8 mouse cellular contexts compared by ENCODE assay signal in genomic region chr9:31253311-31253734, GRCm38 (mm10). TPM values are rescaled to one million over a fixed set of nuclear protein-coding genes. Genes with fewer than 3 reads are reported as not detected.
DNase-seq lines count a peak whose midpoint lies in the region; ATAC-seq and TF ChIP-seq lines count a peak whose summit lies in the region.

No protein-coding gene starts in this region.

- no peak overlapping the region for H3K27ac ChIP-seq in midbrain, embryonic 11.5 days (ENCODE audit: low read depth, low read length)
- H3K27ac ChIP-seq in midbrain, embryonic 14.5 days (replicated peaks; ENCODE audit: low read depth, low read length) = no peak overlapping the region
- H3K27ac ChIP-seq in intestine, embryonic 15.5 days = 0 out of 2 replicates have a peak overlapping the region, but pooled peaks have one; percentile 25
- H3K27ac ChIP-seq in lung, embryonic 14.5 days (ENCODE audit: low read depth) = peak overlapping the region; percentile 75

- no peak for ATAC-seq in midbrain, embryonic 11.5 days (ENCODE audit: low FRiP score)
- ATAC-seq in midbrain, embryonic 14.5 days (ENCODE audit: low FRiP score, low TSS enrichment) = no peak
- ATAC-seq in intestine, embryonic 15.5 days = peak; percentile 40
- ATAC-seq in lung, embryonic 14.5 days (ENCODE audit: insufficient read depth) = peak; percentile 76

- no peak overlapping the region for H3K9ac ChIP-seq in midbrain, embryonic 11.5 days (ENCODE audit: low read length)
- H3K9ac ChIP-seq in midbrain, embryonic 14.5 days (replicated peaks; ENCODE audit: low read length) = no peak overlapping the region
- H3K9ac ChIP-seq in intestine, embryonic 15.5 days = 0 out of 2 replicates have a peak overlapping the region, but pooled peaks have one; percentile 3
- H3K9ac ChIP-seq in lung, embryonic 14.5 days = no peak overlapping the region

- H3K27me3 ChIP-seq in midbrain, embryonic 11.5 days (ENCODE audit: control insufficient read depth, insufficient read depth, low read length) = no peaks in the 10 kb centered on the region
- no peaks in the 10 kb centered on the region for H3K27me3 ChIP-seq in midbrain, embryonic 14.5 days (ENCODE audit: control insufficient read depth, insufficient read depth, low read length)
- no peaks in the 10 kb centered on the region for H3K27me3 ChIP-seq in intestine, embryonic 15.5 days (replicated peaks)
- no peaks in the 10 kb centered on the region for H3K27me3 ChIP-seq in lung, embryonic 14.5 days (ENCODE audit: insufficient read depth, low read length)

- H3K36me3 ChIP-seq in midbrain, embryonic 11.5 days (ENCODE audit: control insufficient read depth, insufficient read depth, low read length) = no peaks in the 10 kb centered on the region
- H3K36me3 ChIP-seq in midbrain, embryonic 14.5 days (ENCODE audit: control insufficient read depth, insufficient read depth, low read length) = no peaks in the 10 kb centered on the region
- H3K36me3 ChIP-seq in intestine, embryonic 15.5 days = no peaks in the 10 kb centered on the region
- no peaks in the 10 kb centered on the region for H3K36me3 ChIP-seq in lung, embryonic 14.5 days (ENCODE audit: insufficient read depth)

- no peak overlapping the region for H3K4me2 ChIP-seq in midbrain, embryonic 11.5 days
- no peak overlapping the region for H3K4me2 ChIP-seq in midbrain, embryonic 14.5 days (ENCODE audit: low read length)
- peak overlapping the region; percentile 27; the same call in 1 of the 2 replicates for H3K4me2 ChIP-seq in intestine, embryonic 15.5 days (replicated peaks)
- H3K4me2 ChIP-seq in lung, embryonic 14.5 days = peak overlapping the region; percentile 41

- no peaks in the 10 kb centered on the region for H3K9me3 ChIP-seq in midbrain, embryonic 11.5 days (ENCODE audit: control insufficient read depth, low read length)
- no peaks in the 10 kb centered on the region for H3K9me3 ChIP-seq in midbrain, embryonic 14.5 days (ENCODE audit: control insufficient read depth, low read length)
- no peaks in the 10 kb centered on the region for H3K9me3 ChIP-seq in intestine, embryonic 15.5 days
- no peaks in the 10 kb centered on the region for H3K9me3 ChIP-seq in lung, embryonic 14.5 days (ENCODE audit: low read depth, low read length)

- WGBS in midbrain, embryonic 11.5 days = 67% methylated on average over 10 of the region's 10 CpGs
- WGBS in midbrain, embryonic 14.5 days = 66% methylated on average over 10 of the region's 10 CpGs
- WGBS in intestine, embryonic 15.5 days = 42% methylated on average over 10 of the region's 10 CpGs
- WGBS in lung, embryonic 14.5 days = 17% methylated on average over 10 of the region's 10 CpGs

- no peak for TF ChIP-seq CTCF in lung, embryonic 14.5 days (IDR thresholded peaks at IDR 0.05; ENCODE audit: low read depth)

- peak; percentile 81 for DNase-seq in midbrain, embryonic 11.5 days (ENCODE audit: low spot score, missing footprints)
- no peak for DNase-seq in midbrain, embryonic 14.5 days
- peak; percentile 13 for DNase-seq in forelimb bud, embryonic 11.5 days (ENCODE audit: low read depth, low spot score)
- peak; percentile 75 for DNase-seq in lung, embryonic 14.5 days
- no peak for DNase-seq in thymus, postnatal 10 days (ENCODE audit: low spot score in 2 of 2)
- DNase-seq in layer of hippocampus, adult 9-11 months = no peak
- no peak for DNase-seq in cerebellum, adult 18-20 months

- no peak overlapping the region for H3K4me3 ChIP-seq in midbrain, embryonic 11.5 days (ENCODE audit: low read depth, low read length)
- H3K4me3 ChIP-seq in midbrain, embryonic 14.5 days (replicated peaks; ENCODE audit: low read depth, low read length) = no peak overlapping the region
- H3K4me3 ChIP-seq in intestine, embryonic 15.5 days (replicated peaks) = no peak overlapping the region
- H3K4me3 ChIP-seq in lung, embryonic 14.5 days (ENCODE audit: low read depth, low read length) = 0 out of 2 replicates have a peak overlapping the region, but pooled peaks have one; percentile 6

- no peaks in the 10 kb centered on the region for H3K4me1 ChIP-seq in midbrain, embryonic 11.5 days (ENCODE audit: control insufficient read depth, insufficient read depth, low read length)
- H3K4me1 ChIP-seq in midbrain, embryonic 14.5 days (ENCODE audit: control insufficient read depth, insufficient read depth, low read length) = no peaks in the 10 kb centered on the region
- peaks cover 6% of the 10 kb centered on the region for H3K4me1 ChIP-seq in intestine, embryonic 15.5 days (replicated peaks)
- H3K4me1 ChIP-seq in lung, embryonic 14.5 days (ENCODE audit: insufficient read depth) = 0 out of 2 replicates have a peak, but pooled peaks cover 4% of the 10 kb centered on the region

RNA-seq across cellular contexts. Expression of gene Prdm10, which starts 27.0 kb away (rescaled TPM):
- polyA plus RNA-seq in midbrain, embryonic 11.5 days (2014; fragmentation: Nextera tagmentation; extraction: Ambion mirVana) = 6.8 and 7.9 TPM in 2 replicates
- 9.1 and 9.7 TPM in 2 replicates for polyA plus RNA-seq in midbrain, embryonic 14.5 days (2014; fragmentation: Nextera tagmentation; extraction: Ambion mirVana)
- 3.9 and 4.1 TPM in 2 replicates for polyA plus RNA-seq in intestine, embryonic 15.5 days (2015; fragmentation: Nextera tagmentation; extraction: Ambion mirVana)
- polyA plus RNA-seq in lung, embryonic 14.5 days (2014; fragmentation: Nextera tagmentation; extraction: Ambion mirVana) = 5.7 and 6.7 TPM in 2 replicates

RNA-seq across cellular contexts. Expression of gene Aplp2, which starts 41.7 kb away (rescaled TPM):
- polyA plus RNA-seq in midbrain, embryonic 11.5 days (2014; fragmentation: Nextera tagmentation; extraction: Ambion mirVana) = 233 and 256 TPM in 2 replicates
- polyA plus RNA-seq in midbrain, embryonic 14.5 days (2014; fragmentation: Nextera tagmentation; extraction: Ambion mirVana) = 239 and 313 TPM in 2 replicates
- polyA plus RNA-seq in intestine, embryonic 15.5 days (2015; fragmentation: Nextera tagmentation; extraction: Ambion mirVana) = 210 and 215 TPM in 2 replicates
- 390 and 394 TPM in 2 replicates for polyA plus RNA-seq in lung, embryonic 14.5 days (2014; fragmentation: Nextera tagmentation; extraction: Ambion mirVana)

Comparison
In these comparisons a context has a peak if more than half of its experiments do, and no peak if none do; other contexts are left out.
1. DNase-seq: peak in midbrain, embryonic 11.5 days (single experiment), forelimb bud, embryonic 11.5 days (single experiment) and lung, embryonic 14.5 days (single experiment); none in midbrain, embryonic 14.5 days (single experiment), thymus, postnatal 10 days (0 of 2), layer of hippocampus, adult 9-11 months (single experiment) and cerebellum, adult 18-20 months (0 of 2).
2. ATAC-seq: peak in intestine, embryonic 15.5 days (single experiment) and lung, embryonic 14.5 days (single experiment); none in midbrain, embryonic 11.5 days (single experiment) and midbrain, embryonic 14.5 days (single experiment).
3. H3K27ac ChIP-seq: peak in intestine, embryonic 15.5 days (single experiment) and lung, embryonic 14.5 days (single experiment); none in midbrain, embryonic 11.5 days (single experiment) and midbrain, embryonic 14.5 days (single experiment).
4. H3K4me2 ChIP-seq: peak in intestine, embryonic 15.5 days (single experiment) and lung, embryonic 14.5 days (single experiment); none in midbrain, embryonic 11.5 days (single experiment) and midbrain, embryonic 14.5 days (single experiment).